Mouse (Mus musculus) layer of hippocampus, adult 9-10 months (tissue): ENCODE measurements around the gene Nipbl.
"Not testable (repeated sequence)": the region's sequence is repeated elsewhere in the genome, so short reads cannot be mapped to it uniquely, and the experiment has no call there.

Source experiments
- DNase-seq: peaks from one replicate; pipeline ENCODE4 v3.0.0; 2022; ENCODE audit warnings: low spot score

Nipbl gene

GRCm38 (mm10) chr15:8294150-8294549 is 150.1 kb downstream of the Nipbl start:
- DNase-seq = no peak

- DNase-seq = no peak
Observed at GRCm38 (mm10) chr15:8291251-8291650, 153.0 kb downstream of the Nipbl start.

- no peak for DNase-seq
Observed at GRCm38 (mm10) chr15:8282155-8282554, 162.1 kb downstream of the Nipbl start.

- DNase-seq = peak; percentile 11
Observed at GRCm38 (mm10) chr15:8281701-8282100, 162.6 kb downstream of the Nipbl start.

- no peak for DNase-seq
Observed at GRCm38 (mm10) chr15:8279929-8280610, 164.2 kb downstream of the Nipbl start.

DNA sequence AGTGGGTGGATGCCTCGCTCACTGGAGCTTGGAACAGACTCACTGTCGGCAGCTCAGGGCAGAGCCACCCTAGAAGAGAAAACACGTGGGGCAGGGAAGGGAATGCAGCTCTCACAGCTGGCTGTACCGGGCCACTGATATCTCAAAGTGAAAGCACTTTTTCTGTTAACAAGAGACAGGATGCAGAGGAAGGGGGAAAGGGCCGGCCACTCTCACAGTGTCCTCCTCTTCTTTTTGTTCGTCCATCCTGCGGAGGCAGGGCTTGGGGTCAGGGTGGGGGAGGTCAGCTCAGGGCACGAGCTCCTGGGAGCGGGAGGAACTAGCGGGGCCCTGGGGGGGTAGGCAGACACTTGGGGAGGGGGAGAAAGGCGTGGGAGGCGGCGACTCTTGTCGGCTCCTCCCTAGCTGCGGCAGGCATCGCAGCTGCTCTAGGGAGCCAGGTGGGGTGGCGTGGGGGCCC is 164.9 kb downstream of the Nipbl start:
- DNase-seq = no peak

GRCm38 (mm10) chr15:8277916-8278315 is 166.3 kb downstream of the Nipbl start:
- not testable (repeated sequence) for DNase-seq

GRCm38 (mm10) chr15:8271952-8272351 is 172.3 kb downstream of the Nipbl start:
- no peak for DNase-seq

DNA sequence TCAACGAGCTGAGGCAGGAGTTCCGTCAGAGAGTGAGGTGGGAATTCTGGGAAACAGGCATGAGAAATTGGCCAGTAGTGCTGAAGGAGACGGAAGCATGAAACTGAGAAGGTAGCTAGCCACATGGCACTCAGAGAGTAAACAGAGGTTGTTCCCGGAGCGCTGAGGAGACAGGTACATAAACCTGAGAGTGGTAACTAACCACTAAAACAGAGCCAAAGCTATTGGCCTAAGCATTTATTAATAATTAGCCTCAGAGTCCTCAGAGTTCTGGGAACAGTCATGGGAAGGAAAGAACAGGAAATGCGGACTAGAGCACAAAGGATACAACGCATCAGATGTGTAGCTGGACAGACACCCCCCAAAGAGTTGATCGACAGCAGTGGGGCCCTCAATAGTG is 176.0 kb downstream of the Nipbl start:
- DNase-seq = no peak

GRCm38 (mm10) chr15:8267211-8267610 is 177.1 kb downstream of the Nipbl start:
- DNase-seq = no peak

GRCm38 (mm10) chr15:8265946-8266345 is 178.3 kb downstream of the Nipbl start:
- no peak for DNase-seq
